Comparison of ENCODE assay signal across 18 mouse cellular contexts in genomic region chr8:127542162-127542561, GRCm38 (mm10).
A peak's percentile ranks its signal among the peaks of the same experiment; 100 is the strongest.
DNase-seq lines count a peak whose midpoint lies in the region; ATAC-seq and TF ChIP-seq lines count a peak whose summit lies in the region.
"Had no signal": no experiment of that assay in that cellular context is flagged by ENCODE, and none has a peak within 500 bp of the region (broad histone marks: within the 10 kb centered on the region; RNA-seq: fewer than 3 reads in every experiment).

No protein-coding gene starts in this region.

- no peak for ATAC-seq in lung, postnatal 0 days
- peak; percentile 33; the same call in 1 of the 2 replicates for ATAC-seq in granulocyte monocyte progenitor cell, adult 5-6 weeks (replicated peaks; ENCODE audit: poor library complexity, severe bottlenecking)
- no peak for ATAC-seq in liver, postnatal 0 days
- ATAC-seq: forebrain, embryonic 16.5 days; midbrain, embryonic 15.5 days had no signal

- no peaks in the 10 kb centered on the region for H3K9me3 ChIP-seq in lung, postnatal 0 days (ENCODE audit: low read length)
- no peaks in the 10 kb centered on the region for H3K9me3 ChIP-seq in CH12.LX (replicated peaks; ENCODE audit: low read length)
- H3K9me3 ChIP-seq in liver, postnatal 0 days (ENCODE audit: low read length), result no peaks in the 10 kb centered on the region
- H3K9me3 ChIP-seq: embryonic facial prominence, embryonic 10.5 days; hindbrain, embryonic 10.5 days; kidney, embryonic 15.5 days; limb, embryonic 12.5 days; midbrain, embryonic 15.5 days; neural tube, embryonic 12.5 days had no signal

- dilution Hi-C loops in CH12.LX (cut with MboI; ENCODE audit: extremely low pct_ligation_motif_present, extremely low pct_unique_long_range_greater_than_20kb, low sequenced_read_pairs), result no loop called here

- H3K27me3 ChIP-seq in lung, postnatal 0 days (replicated peaks; ENCODE audit: insufficient read depth, low read length), result no peaks in the 10 kb centered on the region
- no peaks in the 10 kb centered on the region for H3K27me3 ChIP-seq in CH12.LX (replicated peaks)
- H3K27me3 ChIP-seq in liver, postnatal 0 days (ENCODE audit: insufficient read depth, low read length), result no peaks in the 10 kb centered on the region
- H3K27me3 ChIP-seq: kidney, embryonic 15.5 days; limb, embryonic 12.5 days; midbrain, embryonic 15.5 days; neural tube, embryonic 12.5 days had no signal

- peak; percentile 25 for DNase-seq in lung, postnatal 0 days (ENCODE audit: low spot score)
- DNase-seq in lung, postnatal 4 days, result no peak
- DNase-seq in CH12.LX (ENCODE audit: extremely low read depth), result peak; percentile 37
- DNase-seq in liver, postnatal 0 days, result peak; percentile 24
- no peak for DNase-seq in natural killer cell, adult 2 months (ENCODE audit: low spot score in 2 of 2)
- DNase-seq in frontal cortex, postnatal 10 days (ENCODE audit: low spot score in 2 of 2), result no peak
- DNase-seq: cerebellum, postnatal 25 days; gastrocnemius, postnatal 25 days had no signal

- 81% methylated on average over 2 of the region's 2 CpGs for WGBS in lung, postnatal 0 days
- WGBS in liver, postnatal 0 days (ENCODE audit: insufficient replicate concordance), result 63% methylated on average over 2 of the region's 2 CpGs

- TF ChIP-seq CTCF in lung, postnatal 0 days (IDR thresholded peaks at IDR 0.05), result no peak
- no peak for TF ChIP-seq CTCF in CH12.LX (conservative IDR thresholded peaks at IDR 0.05 in 1 of 2, IDR thresholded peaks at IDR 0.05 in 1 of 2; ENCODE audit: low read depth in 2 of 2, low read length in 2 of 2)
- TF ChIP-seq CTCF in liver, postnatal 0 days (IDR thresholded peaks at IDR 0.05; ENCODE audit: low read depth), result no peak

- peaks cover 5% of the 10 kb centered on the region; the same call in 1 of the 2 replicates for H3K4me1 ChIP-seq in lung, postnatal 0 days (ENCODE audit: insufficient read depth, low read depth, low read length)
- peaks cover 0 to 12% of the 10 kb centered on the region in 2 experiments; a peak in 2 of 4 replicates for H3K4me1 ChIP-seq in CH12.LX (ENCODE audit: control insufficient read depth in 1 of 2, insufficient read depth in 2 of 2)
- H3K4me1 ChIP-seq in liver, postnatal 0 days (ENCODE audit: insufficient read depth), result no peaks in the 10 kb centered on the region; the same call in 1 of the 2 replicates
- H3K4me1 ChIP-seq: midbrain, embryonic 15.5 days; neural tube, embryonic 12.5 days had no signal

- H3K36me3 ChIP-seq in lung, postnatal 0 days (ENCODE audit: insufficient read depth, low read length), result no peaks in the 10 kb centered on the region
- H3K36me3 ChIP-seq in CH12.LX (replicated peaks in 1 of 2; ENCODE audit: control insufficient read depth in 1 of 2, insufficient read depth in 1 of 2, low read length in 1 of 2), result no peaks in the 10 kb centered on the region
- H3K36me3 ChIP-seq in liver, postnatal 0 days (replicated peaks; ENCODE audit: insufficient read depth, low read length), result no peaks in the 10 kb centered on the region
- H3K36me3 ChIP-seq: embryonic facial prominence, embryonic 10.5 days; hindbrain, embryonic 10.5 days; kidney, embryonic 15.5 days; limb, embryonic 12.5 days; midbrain, embryonic 15.5 days; neural tube, embryonic 12.5 days had no signal

- in situ Hi-C loops in CH12.LX (cut with MboI; ENCODE audit: low pct_ligation_motif_present, low pct_unique_long_range_greater_than_20kb, low sequenced_read_pairs), result loop anchor here (5.0 kb wide), 1 partner anchor 35 kb away; no protein-coding TSS in a partner anchor

- H3K27ac ChIP-seq in lung, postnatal 0 days (ENCODE audit: low read length), result no peak overlapping the region
- H3K27ac ChIP-seq in CH12.LX (ENCODE audit: insufficient read depth, low read depth), result no peak overlapping the region
- no peak overlapping the region for H3K27ac ChIP-seq in liver, postnatal 0 days (ENCODE audit: low read depth)
- H3K27ac ChIP-seq: embryonic facial prominence, embryonic 10.5 days; hindbrain, embryonic 10.5 days; kidney, embryonic 15.5 days; limb, embryonic 12.5 days; macrophage; midbrain, embryonic 15.5 days; neural tube, embryonic 12.5 days had no signal

- H3K79me2 ChIP-seq in CH12.LX (replicated peaks; ENCODE audit: control insufficient read depth, extremely low read depth, insufficient read depth, poor library complexity, severe bottlenecking), result no peaks in the 10 kb centered on the region

- H3K9ac ChIP-seq in lung, postnatal 0 days (replicated peaks; ENCODE audit: low read depth), result no peak overlapping the region
- no peak overlapping the region for H3K9ac ChIP-seq in CH12.LX (ENCODE audit: insufficient read depth, low read depth)
- no peak overlapping the region for H3K9ac ChIP-seq in liver, postnatal 0 days (replicated peaks)
- H3K9ac ChIP-seq: kidney, embryonic 15.5 days; limb, embryonic 12.5 days; midbrain, embryonic 15.5 days; neural tube, embryonic 12.5 days had no signal

- no peak for TF ChIP-seq POLR2A in CH12.LX (IDR thresholded peaks at IDR 0.05; ENCODE audit: low read depth, low read length)

- TF ChIP-seq RAD21 in CH12.LX (IDR thresholded peaks at IDR 0.05; ENCODE audit: low read depth, low read length), result no peak

- no peak overlapping the region for H3K4me3 ChIP-seq in lung, postnatal 0 days (ENCODE audit: low read depth, low read length)
- no peak overlapping the region for H3K4me3 ChIP-seq in CH12.LX (replicated peaks in 1 of 3; ENCODE audit: low read depth in 2 of 3, low read length in 2 of 3, poor library complexity in 1 of 3)
- H3K4me3 ChIP-seq in liver, postnatal 0 days (ENCODE audit: low read depth, low read length), result no peak overlapping the region
- H3K4me3 ChIP-seq: embryonic facial prominence, embryonic 10.5 days; erythroblast, embryonic 14.5 days; hindbrain, embryonic 10.5 days; kidney, embryonic 15.5 days; limb, embryonic 12.5 days; midbrain, embryonic 15.5 days; neural tube, embryonic 12.5 days had no signal

- H3K4me2 ChIP-seq in lung, postnatal 0 days (replicated peaks; ENCODE audit: low read depth, low read length), result no peak overlapping the region
- no peak overlapping the region for H3K4me2 ChIP-seq in CH12.LX (ENCODE audit: insufficient read depth, low read depth, poor library complexity, severe bottlenecking)
- no peak overlapping the region for H3K4me2 ChIP-seq in liver, postnatal 0 days (ENCODE audit: low read depth, low read length)
- H3K4me2 ChIP-seq: kidney, embryonic 15.5 days; limb, embryonic 12.5 days; midbrain, embryonic 15.5 days; neural tube, embryonic 12.5 days had no signal

- TF ChIP-seq EP300 in lung, postnatal 0 days (IDR thresholded peaks at IDR 0.05), result no peak
- no peak for TF ChIP-seq EP300 in CH12.LX (IDR thresholded peaks at IDR 0.05; ENCODE audit: low read length)
- TF ChIP-seq EP300 in liver, postnatal 0 days (IDR thresholded peaks at IDR 0.05; ENCODE audit: low read depth), result no peak

TF ChIP-seq in CH12.LX, 34 proteins besides CTCF, POLR2A, EP300 and RAD21:
- TF ChIP-seq MYC (IDR thresholded peaks at IDR 0.05; ENCODE audit: low read depth, low read length) (no peak), PAX5 (IDR thresholded peaks at IDR 0.05; ENCODE audit: low read length) (no peak), MAFK (IDR thresholded peaks at IDR 0.05; ENCODE audit: insufficient replicate concordance, low read length) (no peak), IRF4 (IDR thresholded peaks at IDR 0.05; ENCODE audit: low read depth, low read length) (no peak), NELFE (IDR thresholded peaks at IDR 0.05; ENCODE audit: low read depth, low read length) (no peak)
TF ChIP-seq in CH12.LX: peak in this region for 0.

Comparison
In these comparisons a context has a peak if more than half of its experiments do, and no peak if none do; other contexts are left out.
1. DNase-seq: peak in lung, postnatal 0 days (single experiment), CH12.LX (single experiment) and liver, postnatal 0 days (single experiment); none in lung, postnatal 4 days (0 of 2), natural killer cell, adult 2 months (0 of 2) and frontal cortex, postnatal 10 days (0 of 2).